Mouse (Mus musculus) liver, embryonic 11.5 days (tissue): ENCODE data around the gene Nelfb. TPM values are rescaled to one million over a fixed set of nuclear protein-coding genes. Genes with fewer than 3 reads are reported as not detected.

Experiments
- ATAC-seq: fragments of 200-750 bp; cut with Nextera tagmentation; replicated peaks from 2 replicates; pipeline ENCODE4 v1.8.0; 2017; ENCODE audit warnings: moderate number of reproducible peaks, mild to moderate bottlenecking, moderate TSS enrichment, moderate library complexity; ENCODE audit not compliant: low FRiP score
- DNase-seq: peaks from one replicate; pipeline ENCODE4 v3.0.0-alpha.2; 2017; ENCODE audit warnings: low spot score
- H3K27ac ChIP-seq: fragments of 300-500 bp; sonication (generic); 2 replicates; pipeline ENCODE4 v1.5.1; 2014; ENCODE audit warnings: mild to moderate bottlenecking, low read depth, low read length, control low read depth
- H3K27me3 ChIP-seq: fragments of 300-500 bp; sonication (generic); replicated peaks from 2 replicates; pipeline ENCODE4 v1.6.1; 2014; ENCODE audit warnings: low read length, mixed read lengths; ENCODE audit not compliant: control insufficient read depth, insufficient read depth
- H3K36me3 ChIP-seq: fragments of 300-500 bp; sonication (generic); 2 replicates; pipeline ENCODE4 v1.6.1; 2014; ENCODE audit warnings: mild to moderate bottlenecking, low read length, moderate library complexity, mixed read lengths; ENCODE audit not compliant: control insufficient read depth, insufficient read depth
- H3K4me1 ChIP-seq: fragments of 300-500 bp; sonication (generic); replicated peaks from 2 replicates; pipeline ENCODE4 v1.6.1; 2014; ENCODE audit warnings: low read length, mixed read lengths; ENCODE audit not compliant: control insufficient read depth, insufficient read depth
- H3K4me2 ChIP-seq: fragments of 300-500 bp; sonication (generic); 2 replicates; pipeline ENCODE4 v1.6.1; 2014; ENCODE audit warnings: mild to moderate bottlenecking, control low read depth, moderate library complexity
- H3K4me3 ChIP-seq: fragments of 300-500 bp; sonication (generic); 2 replicates; pipeline ENCODE4 v1.5.1; 2014; ENCODE audit warnings: low read depth, low read length, control low read depth
- H3K9ac ChIP-seq: fragments of 300-500 bp; sonication (generic); 2 replicates; pipeline ENCODE4 v1.6.1; 2014; ENCODE audit warnings: low read depth, low read length, control low read depth
- H3K9me3 ChIP-seq: fragments of 300-500 bp; sonication (generic); 2 replicates; pipeline ENCODE4 v1.6.1; 2016; ENCODE audit warnings: low read length, inconsistent platforms, mixed read lengths; ENCODE audit not compliant: control insufficient read depth
- WGBS: fragments of 180-500 bp; shearing (Covaris S2); extraction: QIAGEN DNeasy Blood & Tissue Kit; methylation state at CpG from one replicate; pipeline ENCODE4 v1.1.7; 2014; 5-methylcytosine and 5-hydroxymethylcytosine counted together
- polyA plus RNA-seq: library from polyadenylated mRNA; unstranded; fragments of >200 nt; fragmentation: Nextera tagmentation; extraction: Ambion mirVana; gene quantifications from 2 replicates; pipeline ENCODE4 v1.2.1, GENCODE M21; 2014

Nelfb gene
- polyA plus RNA-seq, 1 experiment from 2014 or later: 86.3 TPM

GRCm38 (mm10) chr2:25156990-25157389 lies 54.3 kb downstream of the Nelfb start:
- no peak for ATAC-seq
- WGBS: 25% methylated on average over 2 of the region's 2 CpGs
- H3K4me3 ChIP-seq: no peak overlapping the region

GRCm38 (mm10) chr2:25156177-25156576 lies 55.1 kb downstream of the Nelfb start:
- Histone ChIP-seq H3K27me3 (no peaks in the 10 kb centered on the region), H3K9ac (no peak overlapping the region), H3K36me3 (no peaks in the 10 kb centered on the region), H3K9me3 (no peaks in the 10 kb centered on the region), H3K4me3 (no peak overlapping the region), H3K4me2 (no peak overlapping the region), H3K4me1 (no peaks in the 10 kb centered on the region), H3K27ac (no peak overlapping the region)
- WGBS: 80% methylated on average over 3 of the region's 3 CpGs
- DNase-seq (no peak), ATAC-seq (no peak)

More at GRCm38 (mm10) chr2:25156990-25157389, 54.3 kb downstream of the Nelfb start:
- H3K27ac ChIP-seq: no peak overlapping the region
- DNase-seq: no peak
- no peaks in the 10 kb centered on the region for H3K36me3 ChIP-seq
- no peaks in the 10 kb centered on the region for H3K27me3 ChIP-seq
- H3K4me1 ChIP-seq: no peaks in the 10 kb centered on the region
- H3K4me2 ChIP-seq: no peak overlapping the region
- H3K9ac ChIP-seq: no peak overlapping the region
- H3K9me3 ChIP-seq: no peaks in the 10 kb centered on the region

- H3K9me3 ChIP-seq: no peaks in the 10 kb centered on the region
- H3K4me3 ChIP-seq: no peak overlapping the region
- ATAC-seq: no peak
- no peak overlapping the region for H3K9ac ChIP-seq
- H3K27ac ChIP-seq: no peak overlapping the region
- DNase-seq: no peak
- no peak overlapping the region for H3K4me2 ChIP-seq
- H3K27me3 ChIP-seq: no peaks in the 10 kb centered on the region; the same call in none of the 2 replicates
- no peaks in the 10 kb centered on the region for H3K4me1 ChIP-seq
- no peaks in the 10 kb centered on the region for H3K36me3 ChIP-seq
- 73% methylated on average over 4 of the region's 4 CpGs for WGBS
These were observed 59.9 kb downstream of the Nelfb start for GRCm38 (mm10) chr2:25151280-25151956.

Other genes with a start within 250 kb of the Nelfb start
- gene Dph7, start 249.1 kb downstream of the Nelfb start, polyA plus RNA-seq: 22.9 and 25.2 TPM in 2 replicates
- 149 and 158 TPM in 2 replicates for gene Mrpl41, start 236.4 kb downstream of the Nelfb start, polyA plus RNA-seq
- gene Pnpla7, start 235.5 kb downstream of the Nelfb start, polyA plus RNA-seq: 24.7 TPM in 2 replicates
- 29.0 and 32.6 TPM in 2 replicates for gene Nsmf, start 157.1 kb downstream of the Nelfb start, polyA plus RNA-seq
- 0.90 and 1.7 TPM in 2 replicates for gene Entpd8, start 131.2 kb downstream of the Nelfb start, polyA plus RNA-seq
- 0.69 and 1.0 TPM in 2 replicates for gene Noxa1, start 116.3 kb downstream of the Nelfb start, polyA plus RNA-seq
- gene Nrarp, start 30.7 kb downstream of the Nelfb start, polyA plus RNA-seq: 6.5 and 7.6 TPM in 2 replicates
- gene Tor4a, start 14.6 kb downstream of the Nelfb start, polyA plus RNA-seq: 12.1 and 13.1 TPM in 2 replicates
- gene Stpg3, start 3.1 kb upstream of the Nelfb start, polyA plus RNA-seq: 0.29 TPM in 1 of 2 replicates, not detected in the other
- gene Fam166a, start 7.3 kb upstream of the Nelfb start, polyA plus RNA-seq: 0.45 TPM in 2 replicates
- gene Tubb4b, start 13.2 kb upstream of the Nelfb start, polyA plus RNA-seq: 823 and 870 TPM in 2 replicates
- 0.07 TPM in 1 of 2 replicates, not detected in the other for gene Slc34a3, start 22.9 kb upstream of the Nelfb start, polyA plus RNA-seq
- 0.10 and 0.21 TPM in 2 replicates for gene Rnf224, start 25.3 kb upstream of the Nelfb start, polyA plus RNA-seq
- gene Rnf208, start 30.8 kb upstream of the Nelfb start, polyA plus RNA-seq: 7.7 and 8.1 TPM in 2 replicates
- gene Cysrt1, start 31.0 kb upstream of the Nelfb start, polyA plus RNA-seq: not detected in 2 replicates
- gene AL732309.1, start 35.4 kb upstream of the Nelfb start, polyA plus RNA-seq: 6.3 and 6.8 TPM in 2 replicates
- 14.4 and 15.2 TPM in 2 replicates for gene Tmem203, start 44.0 kb upstream of the Nelfb start, polyA plus RNA-seq
- 9.6 and 10.3 TPM in 2 replicates for gene Tprn, start 51.1 kb upstream of the Nelfb start, polyA plus RNA-seq
- 233 and 237 TPM in 2 replicates for gene Ssna1, start 60.9 kb upstream of the Nelfb start, polyA plus RNA-seq
- 74.7 and 77.6 TPM in 2 replicates for gene Anapc2, start 61.0 kb upstream of the Nelfb start, polyA plus RNA-seq
- not detected in 2 replicates for gene Tmem210, start 76.7 kb upstream of the Nelfb start, polyA plus RNA-seq
- gene Lrrc26, start 78.4 kb upstream of the Nelfb start, polyA plus RNA-seq: not detected in 2 replicates
- gene Grin1, start 107.7 kb upstream of the Nelfb start, polyA plus RNA-seq: 1.0 and 1.6 TPM in 2 replicates
- 48.3 and 62.9 TPM in 2 replicates for gene Man1b1, start 120.8 kb upstream of the Nelfb start, polyA plus RNA-seq
- gene Dpp7, start 144.9 kb upstream of the Nelfb start, polyA plus RNA-seq: 17.4 and 18.3 TPM in 2 replicates
- 15.6 and 17.8 TPM in 2 replicates for gene Uap1l1, start 154.2 kb upstream of the Nelfb start, polyA plus RNA-seq
- gene Sapcd2, start 160.8 kb upstream of the Nelfb start, polyA plus RNA-seq: 45.3 and 51.0 TPM in 2 replicates
- 0.25 and 0.45 TPM in 2 replicates for gene Entpd2, start 184.4 kb upstream of the Nelfb start, polyA plus RNA-seq
- gene Npdc1, start 187.9 kb upstream of the Nelfb start, polyA plus RNA-seq: 7.0 and 8.1 TPM in 2 replicates
- gene Fut7, start 211.8 kb upstream of the Nelfb start, polyA plus RNA-seq: 0.09 TPM in 1 of 2 replicates, not detected in the other
- 3.9 and 4.5 TPM in 2 replicates for gene Abca2, start 217.2 kb upstream of the Nelfb start, polyA plus RNA-seq
- gene Clic3, start 245.3 kb upstream of the Nelfb start, polyA plus RNA-seq: 0.21 TPM in 1 of 2 replicates, not detected in the other
- gene Paxx, start 249.6 kb upstream of the Nelfb start, polyA plus RNA-seq: 9.2 and 14.3 TPM in 2 replicates